Mouse (Mus musculus) limb, embryonic 14.5 days (tissue): ENCODE measurements at regions not wholly inside any gene's neighbourhood (a gene's known extent, or its start where the extent isn't known, plus 50 kb on each side); places are given as distances from the start of the nearest gene placed in this dataset.

Experiments used
- ATAC-seq: fragments of 200-750 bp; cut with Nextera tagmentation; 2 replicates; pipeline ENCODE4 v1.8.0; 2017; ENCODE audit warnings: low read depth, moderate number of reproducible peaks, moderate TSS enrichment; ENCODE audit not compliant: low FRiP score
- DNase-seq: peaks from one replicate; pipeline ENCODE4 v3.0.0-alpha.2; 2015; ENCODE audit warnings: low spot score
- H3K27ac ChIP-seq: fragments of 300-500 bp; sonication (generic); replicated peaks from 2 replicates; pipeline ENCODE4 v1.5.1; 2014; ENCODE audit warnings: low read depth, mild to moderate bottlenecking, low read length, moderate library complexity, mixed read lengths
- H3K27me3 ChIP-seq: fragments of 300-500 bp; sonication (generic); 2 replicates; pipeline ENCODE4 v1.6.1; 2014; ENCODE audit warnings: low read length, mixed read lengths; ENCODE audit not compliant: control insufficient read depth, insufficient read depth
- H3K36me3 ChIP-seq: fragments of 300-500 bp; sonication (generic); 2 replicates; pipeline ENCODE4 v1.6.1; 2014; ENCODE audit warnings: mild to moderate bottlenecking, low read length, moderate library complexity, mixed read lengths; ENCODE audit not compliant: control insufficient read depth, insufficient read depth
- H3K4me1 ChIP-seq: fragments of 300-500 bp; sonication (generic); 2 replicates; pipeline ENCODE4 v1.6.1; 2014; ENCODE audit warnings: antibody characterized with exemption, low read length, mixed read lengths; ENCODE audit not compliant: control insufficient read depth, insufficient read depth
- H3K4me2 ChIP-seq: fragments of 300-500 bp; sonication (generic); replicated peaks from 2 replicates; pipeline ENCODE4 v1.6.1; 2014; ENCODE audit warnings: low read depth, mild to moderate bottlenecking, low read length, moderate library complexity; ENCODE audit not compliant: severe bottlenecking
- H3K4me3 ChIP-seq: fragments of 300-500 bp; sonication (generic); replicated peaks from 2 replicates; pipeline ENCODE4 v1.5.1; 2014; ENCODE audit warnings: low read length
- H3K9ac ChIP-seq: fragments of 300-500 bp; sonication (generic); 2 replicates; pipeline ENCODE4 v1.6.1; 2014; ENCODE audit warnings: mild to moderate bottlenecking, low read depth, low read length, moderate library complexity; ENCODE audit not compliant: severe bottlenecking
- H3K9me3 ChIP-seq: fragments of 300-500 bp; sonication (generic); 2 replicates; pipeline ENCODE4 v1.6.1; 2016; ENCODE audit warnings: low read length; ENCODE audit not compliant: control insufficient read depth
- POLR2A ChIP-seq: fragments of 200-500 bp; IDR thresholded peaks from 2 replicates; pipeline ENCODE4 v1.8.0; 2012; ENCODE audit warnings: inconsistent platforms, mild to moderate bottlenecking, moderate library complexity, borderline replicate concordance; ENCODE audit not compliant: insufficient read depth, insufficient read length; ENCODE audit errors: extremely low read depth
- WGBS: fragments of 180-500 bp; shearing (Covaris S2); extraction: QIAGEN DNeasy Blood & Tissue Kit; methylation state at CpG from one replicate; pipeline ENCODE4 v1.1.7; 2014; 5-methylcytosine and 5-hydroxymethylcytosine counted together

- no peak for ATAC-seq
- H3K36me3 ChIP-seq: no peaks in the 10 kb centered on the region
These were observed 103.1 kb downstream of the Cenpf start for GRCm38 (mm10) chr1:189584831-189585230.

GRCm38 (mm10) chr1:189581427-189581826, 106.5 kb downstream of the Cenpf start:
- WGBS: 90% methylated on average over 4 of the region's 4 CpGs
- peaks cover 2% of the 10 kb centered on the region; the same call in 1 of the 2 replicates for H3K4me1 ChIP-seq
- H3K4me3 ChIP-seq: no peak overlapping the region
- no peaks in the 10 kb centered on the region for H3K36me3 ChIP-seq
- no peaks in the 10 kb centered on the region for H3K27me3 ChIP-seq
- ATAC-seq (no peak), DNase-seq (no peak)
- H3K4me2 ChIP-seq: no peak overlapping the region
- H3K9me3 ChIP-seq: no peaks in the 10 kb centered on the region
- no peak overlapping the region for H3K9ac ChIP-seq
- TF ChIP-seq POLR2A: no peak
- no peak overlapping the region for H3K27ac ChIP-seq

More at GRCm38 (mm10) chr1:189584831-189585230, 103.1 kb downstream of the Cenpf start:
- Histone ChIP-seq H3K4me2 (no peak overlapping the region), H3K9ac (no peak overlapping the region), H3K4me1 (0 out of 2 replicates have a peak, but pooled peaks cover 2% of the 10 kb centered on the region), H3K9me3 (no peaks in the 10 kb centered on the region), H3K27me3 (no peaks in the 10 kb centered on the region), H3K27ac (no peak overlapping the region), H3K4me3 (no peak overlapping the region)
- 27% methylated on average over 3 of the region's 3 CpGs for WGBS
- no peak for TF ChIP-seq POLR2A
- DNase-seq: peak; percentile 8

GRCm38 (mm10) chr1:189579358-189579757, 108.5 kb downstream of the Cenpf start:
- Histone ChIP-seq H3K9me3 (no peaks in the 10 kb centered on the region), H3K36me3 (no peaks in the 10 kb centered on the region), H3K4me3 (no peak overlapping the region), H3K27me3 (no peaks in the 10 kb centered on the region), H3K4me1 (no peaks in the 10 kb centered on the region; the same call in 1 of the 2 replicates), H3K9ac (no peak overlapping the region), H3K27ac (no peak overlapping the region), H3K4me2 (no peak overlapping the region)
- no peak for TF ChIP-seq POLR2A
- peak; percentile 78 for DNase-seq
- 51% methylated on average over 2 of the region's 2 CpGs for WGBS
- ATAC-seq: peak; percentile 50; the same call in 1 of the 2 replicates

GRCm38 (mm10) chr1:189576311-189577002, 111.4 kb downstream of the Cenpf start:
- H3K9ac ChIP-seq: no peak overlapping the region
- H3K27ac ChIP-seq: no peak overlapping the region; the same call in 1 of the 2 replicates
- peak; percentile 22 for DNase-seq
- no peaks in the 10 kb centered on the region for H3K27me3 ChIP-seq
- TF ChIP-seq POLR2A: no peak
- no peaks in the 10 kb centered on the region for H3K36me3 ChIP-seq
- ATAC-seq: no peak; the same call in 1 of the 2 replicates
- 49% methylated on average over 11 of the region's 11 CpGs for WGBS
- no peaks in the 10 kb centered on the region; the same call in 1 of the 2 replicates for H3K4me1 ChIP-seq
- no peak overlapping the region for H3K4me2 ChIP-seq
- H3K9me3 ChIP-seq: no peaks in the 10 kb centered on the region
- no peak overlapping the region for H3K4me3 ChIP-seq

GRCm38 (mm10) chr1:189575525-189576240, 112.2 kb downstream of the Cenpf start:
- Histone ChIP-seq H3K4me3 (no peak overlapping the region), H3K9ac (no peak overlapping the region), H3K9me3 (no peaks in the 10 kb centered on the region), H3K27me3 (no peaks in the 10 kb centered on the region), H3K27ac (no peak overlapping the region), H3K4me2 (no peak overlapping the region), H3K4me1 (no peaks in the 10 kb centered on the region; the same call in 1 of the 2 replicates), H3K36me3 (no peaks in the 10 kb centered on the region)
- 91% methylated on average over 10 of the region's 10 CpGs for WGBS
- DNase-seq: no peak
- no peak for ATAC-seq
- no peak for TF ChIP-seq POLR2A
